Mouse (Mus musculus) stomach, postnatal 0 days (tissue): ENCODE measurements around the gene Mapk8ip1. TPM values are rescaled to one million over a fixed set of nuclear protein-coding genes. Genes with fewer than 3 reads are reported as not detected.
A peak's percentile ranks its signal among the peaks of the same experiment; 100 is the strongest.

Source experiments
- ATAC-seq: fragments of 200-750 bp; cut with Nextera tagmentation; 2 replicates; pipeline ENCODE4 v1.8.0; 2017; ENCODE audit not compliant: low FRiP score, low TSS enrichment
- DNase-seq: peaks from one replicate; pipeline ENCODE4 v3.0.0-alpha.2; 2016; ENCODE audit warnings: low spot score
- H3K27ac ChIP-seq: fragments of 300-500 bp; sonication (generic); replicated peaks from 2 replicates; pipeline ENCODE4 v1.5.1; 2014; ENCODE audit warnings: mild to moderate bottlenecking, control low read depth
- H3K27me3 ChIP-seq: fragments of 300-500 bp; sonication (generic); 2 replicates; pipeline ENCODE4 v1.6.1; 2014; ENCODE audit warnings: low read length; ENCODE audit not compliant: control insufficient read depth, insufficient read depth
- H3K36me3 ChIP-seq: fragments of 300-500 bp; sonication (generic); 2 replicates; pipeline ENCODE4 v1.6.1; 2014; ENCODE audit warnings: low read length, mixed read lengths; ENCODE audit not compliant: control insufficient read depth, insufficient read depth
- H3K4me1 ChIP-seq: fragments of 300-500 bp; sonication (generic); replicated peaks from 2 replicates; pipeline ENCODE4 v1.6.1; 2014; ENCODE audit warnings: antibody characterized with exemption; ENCODE audit not compliant: control insufficient read depth, insufficient read depth
- H3K4me2 ChIP-seq: fragments of 300-500 bp; sonication (generic); replicated peaks from 2 replicates; pipeline ENCODE4 v1.6.1; 2014; ENCODE audit warnings: low read depth, mild to moderate bottlenecking, control low read depth, moderate library complexity
- H3K4me3 ChIP-seq: fragments of 300-500 bp; sonication (generic); 2 replicates; pipeline ENCODE4 v1.5.1; 2014; ENCODE audit warnings: low read depth, low read length, control low read depth
- H3K9ac ChIP-seq: fragments of 300-500 bp; sonication (generic); 2 replicates; pipeline ENCODE4 v1.6.1; 2014; ENCODE audit warnings: mild to moderate bottlenecking, low read length, control low read depth, mixed read lengths
- H3K9me3 ChIP-seq: fragments of 300-500 bp; sonication (generic); 2 replicates; pipeline ENCODE4 v1.6.1; 2016; ENCODE audit warnings: low read length; ENCODE audit not compliant: control insufficient read depth
- CTCF ChIP-seq: IDR thresholded peaks from 2 replicates; pipeline ENCODE4 v1.5.1; 2016; ENCODE audit warnings: antibody characterized with exemption, low read depth, mild to moderate bottlenecking, moderate library complexity
- EP300 ChIP-seq: optimal IDR thresholded peaks from 2 replicates; pipeline ENCODE3; 2016; ENCODE audit warnings: antibody characterized with exemption
- WGBS: fragments of 180-500 bp; shearing (Covaris S2); extraction: QIAGEN DNeasy Blood & Tissue Kit; methylation state at CpG from one replicate; pipeline ENCODE4 v1.1.7; 2014; 5-methylcytosine and 5-hydroxymethylcytosine counted together
- polyA plus RNA-seq: library from polyadenylated mRNA; unstranded; fragments of >200 nt; fragmentation: Nextera tagmentation; extraction: Ambion mirVana; gene quantifications from 2 replicates; pipeline ENCODE4 v1.2.1, GENCODE M21; 2015

The Mapk8ip1 gene
- polyA plus RNA-seq, 1 experiment from 2014 or later: 10.3 TPM

DNA sequence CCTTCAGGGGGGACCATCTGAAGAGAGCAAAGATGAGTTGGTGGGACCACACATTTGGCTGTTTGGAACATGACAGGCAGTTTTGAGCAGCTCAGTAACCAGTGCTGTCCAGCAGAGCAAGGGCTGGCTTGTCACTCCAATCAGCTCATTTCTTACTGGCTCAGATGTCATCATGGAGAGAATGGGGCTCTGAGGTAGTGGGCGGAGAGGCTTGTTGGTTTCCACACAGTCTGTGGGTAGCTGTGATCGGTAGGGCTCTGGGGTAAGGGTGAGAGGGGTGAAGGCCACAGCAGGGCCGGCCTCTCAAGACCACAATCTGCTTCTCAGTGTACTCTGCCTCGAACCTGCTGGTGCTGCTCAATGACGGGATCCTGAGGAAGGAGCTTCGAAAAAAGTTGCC lies 24.8 kb downstream of the Mapk8ip1 start:
- WGBS: 79% methylated on average over 6 of the region's 6 CpGs
- no peak for TF ChIP-seq CTCF
- TF ChIP-seq EP300: no peak
- peak overlapping the region; percentile 74 for H3K4me3 ChIP-seq
- H3K9me3 ChIP-seq: no peaks in the 10 kb centered on the region
- peak overlapping the region; percentile 79 for H3K9ac ChIP-seq
- DNase-seq: no peak
- H3K36me3 ChIP-seq: peaks cover 13% of the 10 kb centered on the region; the same call in 1 of the 2 replicates
- ATAC-seq: peak; percentile 13; the same call in 1 of the 2 replicates
- H3K4me2 ChIP-seq: peak overlapping the region; percentile 88
- peaks cover 5% of the 10 kb centered on the region; the same call in 1 of the 2 replicates for H3K4me1 ChIP-seq
- no peaks in the 10 kb centered on the region for H3K27me3 ChIP-seq
- no peak overlapping the region; the same call in 1 of the 2 replicates for H3K27ac ChIP-seq

DNA sequence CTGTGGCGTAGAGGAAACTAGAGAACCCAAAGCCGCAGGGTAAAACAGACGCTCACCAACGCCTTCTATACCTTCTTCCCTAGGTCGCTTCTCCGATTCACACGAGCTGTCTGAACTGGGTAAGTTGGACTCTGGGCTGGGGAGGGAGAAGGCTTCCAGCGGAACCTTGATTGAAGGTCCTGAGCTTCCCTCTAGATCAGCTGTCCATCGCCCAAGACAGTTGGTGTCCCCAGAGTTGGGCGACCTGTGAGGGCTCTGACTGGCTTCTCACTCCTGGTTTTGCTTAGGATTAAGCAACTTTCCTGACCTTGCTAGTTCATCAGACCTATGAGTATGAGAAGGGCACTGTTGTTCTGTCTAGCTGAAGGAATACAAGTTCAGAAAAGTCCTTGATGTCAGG lies 25.3 kb downstream of the Mapk8ip1 start:
- no peak for TF ChIP-seq CTCF
- TF ChIP-seq EP300: no peak
- Histone ChIP-seq H3K27me3 (no peaks in the 10 kb centered on the region), H3K9me3 (no peaks in the 10 kb centered on the region), H3K9ac (peak overlapping the region; percentile 79), H3K36me3 (peaks cover 13% of the 10 kb centered on the region; the same call in 1 of the 2 replicates), H3K4me3 (peak overlapping the region; percentile 74), H3K4me2 (peak overlapping the region; percentile 88), H3K4me1 (peaks cover 6% of the 10 kb centered on the region; the same call in 1 of the 2 replicates), H3K27ac (peak overlapping the region; percentile 94)
- ATAC-seq (no peak), DNase-seq (no peak)
- 8% methylated on average over 10 of the region's 10 CpGs for whole genome bisulfite sequencing

DNA sequence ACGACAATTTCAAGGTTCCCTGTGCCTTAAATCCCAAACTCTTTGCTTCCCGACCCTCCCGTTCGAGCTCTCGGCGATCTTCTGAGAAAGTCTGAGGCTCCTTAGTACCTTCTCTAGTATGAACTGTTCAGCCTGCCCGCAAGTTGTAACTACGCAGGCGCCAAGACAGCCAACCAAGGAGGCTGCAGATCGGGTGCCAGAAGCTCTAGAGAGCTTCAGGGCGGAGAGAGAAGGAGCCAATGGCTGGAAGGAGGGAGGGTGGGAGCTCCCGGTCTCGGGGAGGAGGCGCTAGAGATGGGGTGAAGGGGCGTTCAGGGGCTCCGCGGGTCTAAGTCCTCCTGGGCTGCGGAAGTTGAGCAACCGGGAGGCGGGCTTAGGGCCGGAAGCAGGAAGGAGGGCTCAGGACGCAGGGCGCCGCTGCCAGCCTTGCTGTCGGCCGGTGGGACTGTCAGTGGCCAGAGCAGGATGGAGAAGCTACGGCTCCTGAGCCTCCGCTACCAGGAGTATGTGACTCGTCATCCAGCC lies 25.9 kb downstream of the Mapk8ip1 start:
- H3K4me1 ChIP-seq: peaks cover 6% of the 10 kb centered on the region; the same call in 1 of the 2 replicates
- under 1% methylated on average over 29 of the region's 29 CpGs for WGBS
- ATAC-seq: peak; percentile 96
- peak overlapping the region; percentile 94 for H3K27ac ChIP-seq
- no peaks in the 10 kb centered on the region for H3K9me3 ChIP-seq
- H3K4me2 ChIP-seq: peak overlapping the region; percentile 88
- H3K27me3 ChIP-seq: no peaks in the 10 kb centered on the region
- peak overlapping the region; percentile 74 for H3K4me3 ChIP-seq
- peak; percentile 97 for DNase-seq
- peak overlapping the region; percentile 79 for H3K9ac ChIP-seq
- TF ChIP-seq CTCF (no peak; the same call in 1 of the 2 replicates), EP300 (no peak)
- H3K36me3 ChIP-seq: peaks cover 13% of the 10 kb centered on the region; the same call in 1 of the 2 replicates

DNA sequence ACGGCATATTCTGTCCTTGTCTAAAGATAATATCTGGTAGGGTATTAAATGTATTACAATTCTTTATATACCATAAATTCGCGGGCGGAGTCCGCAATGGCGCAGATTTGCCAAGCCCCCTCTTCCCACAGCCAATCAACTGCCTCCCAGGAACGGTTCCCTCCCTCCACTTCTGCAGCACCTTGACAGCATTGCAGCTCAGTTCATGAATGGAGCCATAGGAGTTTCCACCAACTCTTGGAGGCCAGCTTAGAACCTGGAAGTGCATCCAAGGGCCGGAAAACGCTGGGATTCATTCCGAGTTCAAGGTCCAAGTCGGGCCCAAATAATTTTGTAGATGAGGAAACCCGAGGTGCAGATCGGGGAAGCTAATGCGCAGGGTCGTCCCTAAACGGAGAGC lies 26.5 kb downstream of the Mapk8ip1 start, which contains the start of the genes Pex16 and Large2:
Gene Pex16, plus strand, starts transcription at position 163 of the 400 bp plus-strand sequence.
Gene Large2, minus strand, starts transcription at position 356 of the 400 bp plus-strand sequence.
- H3K4me1 ChIP-seq: peaks cover 6% of the 10 kb centered on the region; the same call in 1 of the 2 replicates
- no peaks in the 10 kb centered on the region for H3K9me3 ChIP-seq
- H3K9ac ChIP-seq: peak within 1 kb of the TSS; percentile 79
- H3K36me3 ChIP-seq: peaks cover 13% of the 10 kb centered on the region; the same call in 1 of the 2 replicates
- DNase-seq (peak; percentile 47), ATAC-seq (no peak)
- WGBS: 2% methylated on average over 16 of the region's 16 CpGs
- H3K4me3 ChIP-seq: peak within 1 kb of the TSS; percentile 74
- peak within 1 kb of the TSS; percentile 88 for H3K4me2 ChIP-seq
- peak within 1 kb of the TSS; percentile 94 for H3K27ac ChIP-seq
- TF ChIP-seq CTCF: no peak
- no peak for TF ChIP-seq EP300
- no peaks in the 10 kb centered on the region for H3K27me3 ChIP-seq

DNA sequence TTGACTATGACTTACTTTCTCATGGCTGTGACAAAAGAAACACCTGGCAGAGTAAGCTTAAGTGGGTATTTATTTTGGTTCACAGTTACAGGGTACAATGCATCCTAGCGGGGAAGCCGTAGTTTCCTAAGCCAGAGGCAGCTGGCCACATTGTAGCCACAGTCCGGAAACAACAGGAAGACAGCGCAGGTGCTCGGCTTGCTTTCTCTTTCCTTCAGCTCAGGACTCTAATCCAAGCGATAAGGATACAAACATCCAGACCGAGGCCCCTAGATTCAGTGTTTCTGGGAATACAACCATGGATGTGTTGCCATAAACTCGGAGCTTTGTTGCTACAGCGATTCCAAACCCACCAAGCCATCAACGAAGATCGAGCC lies 27.6 kb downstream of the Mapk8ip1 start:
- Histone ChIP-seq H3K4me3 (no peak overlapping the region), H3K9me3 (no peaks in the 10 kb centered on the region), H3K4me2 (no peak overlapping the region), H3K27me3 (no peaks in the 10 kb centered on the region), H3K36me3 (peaks cover 5% of the 10 kb centered on the region; the same call in 1 of the 2 replicates), H3K27ac (peak overlapping the region; percentile 94), H3K9ac (no peak overlapping the region), H3K4me1 (peaks cover 6% of the 10 kb centered on the region; the same call in 1 of the 2 replicates)
- DNase-seq (no peak), ATAC-seq (no peak)
- 61% methylated on average over 11 of the region's 11 CpGs for WGBS
- TF ChIP-seq CTCF (no peak), EP300 (no peak)

DNA sequence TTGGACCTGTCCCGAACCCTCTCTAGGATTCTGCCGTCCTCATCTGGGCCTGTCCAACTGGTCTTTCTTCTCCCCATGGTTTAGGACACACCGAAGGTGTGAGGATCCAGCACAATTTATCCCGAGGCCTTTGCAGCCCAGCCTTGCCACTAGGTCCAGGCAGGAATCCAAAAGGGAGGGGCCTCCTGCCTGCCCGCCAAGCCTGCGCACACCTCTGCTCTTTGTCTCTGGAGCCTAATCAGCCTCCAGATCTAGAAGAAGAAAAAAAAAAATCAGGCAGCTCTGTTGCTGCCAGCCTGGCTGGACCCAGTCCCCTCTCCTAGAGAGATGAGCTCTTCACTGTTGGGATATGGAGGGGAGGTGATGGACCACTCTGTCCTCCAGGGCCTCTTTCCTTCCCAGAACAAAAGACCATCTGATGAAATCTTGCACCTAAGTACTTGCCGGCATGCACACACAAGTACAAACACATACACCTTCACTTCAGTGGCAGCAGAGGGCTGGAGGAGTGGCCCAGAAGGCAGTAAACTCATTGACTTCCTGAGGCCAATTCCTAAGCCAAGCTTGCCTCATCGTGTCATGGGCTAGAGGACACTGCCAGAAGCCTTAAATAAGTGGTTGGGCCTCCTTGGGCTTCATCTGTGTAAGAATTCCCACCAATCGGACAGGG lies 28.2 kb downstream of the Mapk8ip1 start:
- H3K9ac ChIP-seq: no peak overlapping the region
- peak; percentile 76 for DNase-seq
- H3K4me2 ChIP-seq: no peak overlapping the region

More for the DNA sequence above, 28.2 kb downstream of the Mapk8ip1 start:
- 32% methylated on average over 9 of the region's 9 CpGs for WGBS
- no peak overlapping the region for H3K4me3 ChIP-seq
- no peaks in the 10 kb centered on the region for H3K9me3 ChIP-seq
- H3K4me1 ChIP-seq: peaks cover 6% of the 10 kb centered on the region; the same call in 1 of the 2 replicates
- H3K27me3 ChIP-seq: no peaks in the 10 kb centered on the region
- H3K27ac ChIP-seq: peak overlapping the region; percentile 94
- ATAC-seq: no peak
- H3K36me3 ChIP-seq: peaks cover 3% of the 10 kb centered on the region; the same call in 1 of the 2 replicates
- TF ChIP-seq EP300 (no peak), CTCF (no peak)
